Mouse (Mus musculus): ENCODE measurements around the gene Gapdh. TPM values are rescaled to one million over a fixed set of nuclear protein-coding genes. Genes with fewer than 3 reads are reported as not detected.

Gene Gapdh
- 2,785 and 3,321 TPM in 2 replicates for polyA plus RNA-seq (2012; rRNA removed)

DNA sequence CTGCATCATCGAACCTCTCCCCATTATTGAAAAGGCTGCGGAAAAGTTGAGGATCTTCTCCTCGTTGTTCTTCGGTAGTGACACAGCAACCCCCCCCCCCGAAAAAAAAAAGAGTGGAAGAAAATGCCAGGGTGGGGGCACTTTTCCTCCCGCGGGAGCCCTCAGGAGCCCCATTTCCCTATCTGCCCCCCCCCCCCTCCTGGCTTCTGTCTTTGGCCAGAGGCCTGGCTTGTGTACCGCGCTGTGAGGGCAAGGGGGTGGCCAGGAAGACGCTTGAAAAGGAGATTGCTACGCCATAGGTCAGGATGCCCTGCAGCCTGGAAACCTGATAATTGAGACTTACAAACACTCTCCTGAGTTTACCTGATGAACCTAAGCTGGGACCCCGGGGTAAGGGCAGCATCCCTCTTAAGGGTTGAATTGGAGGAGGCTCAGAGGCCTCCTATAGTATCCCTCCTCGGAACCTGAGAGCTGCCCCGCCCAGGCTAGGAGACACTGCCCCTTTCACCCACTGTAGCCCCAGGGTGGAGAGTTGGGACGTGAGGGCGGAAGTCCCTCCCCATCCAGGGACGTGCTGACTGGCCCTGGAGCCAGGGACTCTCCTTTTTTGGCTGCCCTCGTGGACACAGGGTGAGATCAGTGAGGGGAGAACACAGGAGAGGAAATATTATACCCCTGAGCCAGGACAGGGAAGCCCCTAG is at the start of gene Gapdh:
TSS of gene Gapdh (minus strand) at position 417 of the 701 bp plus-strand sequence.
- Histone ChIP-seq H3K4me1 (ENCODE audit: control insufficient read depth, insufficient read depth, insufficient read length, low read length) (peaks cover 16% of the 10 kb centered on the region), H3K36me3 (ENCODE audit: control insufficient read depth, insufficient read depth, low read length) (peaks cover 26% of the 10 kb centered on the region), H3K27me3 (ENCODE audit: control insufficient read depth, insufficient read depth, low read length) (no peaks in the 10 kb centered on the region), H3K27ac (ENCODE audit: insufficient read depth, low read depth, low read length) (peak within 1 kb of the TSS; percentile 90), H3K4me3 (ENCODE audit: low read depth, low read length) (peak within 1 kb of the TSS; percentile 80)
- peak; percentile 54 for TF ChIP-seq POLR2A (IDR thresholded peaks at IDR 0.05; ENCODE audit: low read depth, low read length)
- no peak for TF ChIP-seq CTCF (IDR thresholded peaks at IDR 0.05; ENCODE audit: extremely low read depth, insufficient read length, insufficient replicate concordance, low read depth, low read length)
- WGBS = under 1% methylated on average over 17 of the region's 18 CpGs

DNA sequence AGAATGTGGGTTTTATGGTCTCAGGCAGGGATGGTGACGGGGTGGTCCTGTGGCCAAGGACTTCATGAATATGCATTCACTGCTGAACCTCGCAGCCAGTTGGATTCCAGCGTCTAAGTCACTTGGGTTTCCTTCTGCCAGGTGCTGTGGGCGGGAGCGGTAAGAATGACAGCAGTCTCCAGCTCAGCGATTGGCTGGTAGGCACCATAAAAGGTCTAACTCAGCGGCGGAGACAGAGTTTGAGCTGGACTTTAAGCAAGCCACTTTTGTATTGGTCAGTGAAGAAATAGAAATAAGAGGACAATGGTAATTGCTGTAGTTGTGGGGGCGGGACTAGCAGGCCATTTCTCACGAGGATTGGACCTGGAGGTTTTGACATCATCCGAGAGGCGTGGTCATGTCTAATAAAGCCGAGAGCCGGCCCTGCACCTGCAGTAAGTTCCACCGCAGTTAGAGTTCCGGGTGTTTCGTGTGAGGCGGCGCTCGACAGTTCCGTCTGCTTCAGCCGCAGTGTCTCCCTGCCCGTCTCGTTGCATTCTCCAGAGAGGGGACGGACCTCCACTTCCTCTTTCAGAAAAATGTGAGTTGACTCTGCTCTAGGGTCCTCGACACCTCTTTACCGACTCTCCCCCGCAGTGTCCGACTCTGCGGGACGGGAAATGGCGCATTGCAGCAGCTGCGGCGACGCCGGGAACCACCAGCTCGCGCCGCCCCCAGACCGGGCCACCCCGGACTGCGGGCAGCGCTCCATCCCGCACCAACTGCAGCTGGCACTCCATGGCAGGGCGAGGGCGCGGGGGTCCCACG is 49.1 kb upstream of the Gapdh start, which contains the start of gene Vamp1:
TSS of gene Vamp1 (plus strand) at position 404 of the 807 bp plus-strand sequence.
- H3K27ac ChIP-seq (ENCODE audit: insufficient read depth, low read depth, low read length) = peak within 1 kb of the TSS; percentile 69
- peaks cover 11% of the 10 kb centered on the region for H3K36me3 ChIP-seq (ENCODE audit: control insufficient read depth, insufficient read depth, low read length)
- 1% methylated on average over 48 of the region's 48 CpGs for WGBS
- TF ChIP-seq POLR2A (IDR thresholded peaks at IDR 0.05; ENCODE audit: low read depth, low read length) (peak; percentile 99), CTCF (IDR thresholded peaks at IDR 0.05; ENCODE audit: extremely low read depth, insufficient read length, insufficient replicate concordance, low read depth, low read length) (no peak)
- no peaks in the 10 kb centered on the region for H3K27me3 ChIP-seq (ENCODE audit: control insufficient read depth, insufficient read depth, low read length)
- H3K4me1 ChIP-seq (ENCODE audit: control insufficient read depth, insufficient read depth, insufficient read length, low read length) = no peaks in the 10 kb centered on the region
- peak within 1 kb of the TSS; percentile 89 for H3K4me3 ChIP-seq (ENCODE audit: low read depth, low read length)

DNA sequence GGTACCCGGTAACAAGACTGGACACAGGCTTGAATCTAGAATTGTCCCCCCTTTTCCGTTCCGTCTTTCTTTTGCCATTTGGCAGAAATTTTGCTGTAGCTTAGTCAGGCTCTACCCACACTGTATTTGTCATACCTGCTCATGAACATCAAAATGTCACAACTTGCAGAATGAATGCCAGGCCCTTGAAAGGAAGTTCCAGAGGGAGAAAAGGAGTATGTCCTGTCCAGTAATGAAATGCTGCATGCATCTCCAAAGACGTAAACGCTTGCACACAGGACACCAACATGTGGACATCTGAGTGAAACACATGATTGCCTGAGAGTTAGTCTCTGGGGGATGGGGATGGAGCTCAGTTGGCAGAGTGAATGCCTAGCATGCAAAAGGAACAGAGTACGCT is 47.4 kb upstream of the Gapdh start:
- Histone ChIP-seq H3K27me3 (ENCODE audit: control insufficient read depth, insufficient read depth, low read length) (no peaks in the 10 kb centered on the region), H3K36me3 (ENCODE audit: control insufficient read depth, insufficient read depth, low read length) (no peaks in the 10 kb centered on the region), H3K27ac (ENCODE audit: insufficient read depth, low read depth, low read length) (no peak overlapping the region), H3K4me1 (ENCODE audit: control insufficient read depth, insufficient read depth, insufficient read length, low read length) (no peaks in the 10 kb centered on the region), H3K4me3 (ENCODE audit: low read depth, low read length) (no peak overlapping the region)
- 82% methylated on average over 6 of the region's 6 CpGs for WGBS
- TF ChIP-seq POLR2A (IDR thresholded peaks at IDR 0.05; ENCODE audit: low read depth, low read length) (no peak), CTCF (IDR thresholded peaks at IDR 0.05; ENCODE audit: extremely low read depth, insufficient read length, insufficient replicate concordance, low read depth, low read length) (no peak)

DNA sequence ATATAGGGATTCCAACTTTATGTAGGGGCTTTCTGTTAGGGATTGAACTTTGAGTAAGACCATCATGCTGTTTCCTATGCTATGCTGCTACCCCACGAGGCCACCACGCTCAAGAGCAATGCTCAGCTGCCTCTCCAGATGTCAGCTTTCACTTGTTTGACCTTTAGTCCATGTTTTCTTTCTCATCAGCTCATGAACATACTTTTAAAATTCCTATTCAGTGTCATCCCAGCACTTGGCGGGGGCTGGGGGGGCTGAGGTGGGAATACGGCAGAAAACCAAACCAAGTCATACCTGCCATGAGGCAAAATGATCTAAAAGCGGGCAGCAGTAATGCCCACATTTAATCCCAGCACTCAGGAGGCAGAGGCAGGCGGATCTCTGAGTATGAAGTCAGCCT is 46.9 kb upstream of the Gapdh start:
- no peak for TF ChIP-seq POLR2A (IDR thresholded peaks at IDR 0.05; ENCODE audit: low read depth, low read length)
- no peak for TF ChIP-seq CTCF (IDR thresholded peaks at IDR 0.05; ENCODE audit: extremely low read depth, insufficient read length, insufficient replicate concordance, low read depth, low read length)
- Histone ChIP-seq H3K4me3 (ENCODE audit: low read depth, low read length) (no peak overlapping the region), H3K27ac (ENCODE audit: insufficient read depth, low read depth, low read length) (no peak overlapping the region), H3K4me1 (ENCODE audit: control insufficient read depth, insufficient read depth, insufficient read length, low read length) (no peaks in the 10 kb centered on the region), H3K27me3 (ENCODE audit: control insufficient read depth, insufficient read depth, low read length) (no peaks in the 10 kb centered on the region), H3K36me3 (ENCODE audit: control insufficient read depth, insufficient read depth, low read length) (no peaks in the 10 kb centered on the region)
- 67% methylated on average over 6 of the region's 6 CpGs for WGBS

DNA sequence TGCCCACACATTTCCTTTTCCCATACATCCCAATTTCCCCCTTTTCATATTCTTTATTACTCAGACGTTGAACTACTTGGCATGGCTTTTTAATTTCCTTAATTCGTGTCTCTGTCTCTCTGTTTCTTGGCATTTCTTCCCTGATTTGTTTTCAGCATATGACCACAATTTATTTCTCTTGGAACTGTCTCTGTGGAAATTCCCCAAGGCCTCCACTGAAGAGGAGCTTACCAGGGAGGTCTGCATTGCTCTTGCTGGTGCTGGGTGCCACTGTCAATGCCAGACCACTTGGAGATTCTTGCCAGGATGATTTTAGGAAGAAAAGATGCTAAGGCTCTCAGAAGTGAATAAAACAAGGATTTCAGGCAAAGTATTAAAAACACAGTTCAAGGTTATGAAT is 46.4 kb upstream of the Gapdh start:
- TF ChIP-seq POLR2A (IDR thresholded peaks at IDR 0.05; ENCODE audit: low read depth, low read length) (no peak), CTCF (IDR thresholded peaks at IDR 0.05; ENCODE audit: extremely low read depth, insufficient read length, insufficient replicate concordance, low read depth, low read length) (no peak)
- H3K4me1 ChIP-seq (ENCODE audit: control insufficient read depth, insufficient read depth, insufficient read length, low read length) = no peaks in the 10 kb centered on the region
- 28% methylated on average over 2 of the region's 2 CpGs for WGBS
- no peak overlapping the region for H3K4me3 ChIP-seq (ENCODE audit: low read depth, low read length)
- H3K27me3 ChIP-seq (ENCODE audit: control insufficient read depth, insufficient read depth, low read length) = no peaks in the 10 kb centered on the region
- no peaks in the 10 kb centered on the region for H3K36me3 ChIP-seq (ENCODE audit: control insufficient read depth, insufficient read depth, low read length)
- no peak overlapping the region for H3K27ac ChIP-seq (ENCODE audit: insufficient read depth, low read depth, low read length)

DNA sequence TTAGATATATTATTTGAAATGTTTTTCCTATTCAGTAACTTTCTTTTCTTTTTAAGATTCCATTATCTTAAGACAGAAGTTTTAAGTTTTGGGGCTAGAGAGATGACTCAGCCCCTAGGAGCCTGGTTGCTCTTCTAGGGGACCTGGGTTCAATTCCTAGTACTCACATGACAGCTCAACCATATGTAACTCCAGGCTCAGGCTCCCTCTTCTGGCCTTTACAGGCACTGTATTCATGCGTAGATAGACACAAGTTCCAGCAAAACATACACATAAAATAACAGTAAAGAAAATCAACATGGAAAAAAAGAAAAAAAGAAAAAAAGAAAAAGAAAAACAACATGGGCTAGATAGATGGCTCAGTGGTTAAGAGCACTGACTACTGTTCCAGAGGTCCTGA is 44.2 kb upstream of the Gapdh start:
- H3K4me3 ChIP-seq (ENCODE audit: low read depth, low read length) = no peak overlapping the region
- 88% methylated on average over 1 of the region's 1 CpGs for WGBS
- no peaks in the 10 kb centered on the region for H3K36me3 ChIP-seq (ENCODE audit: control insufficient read depth, insufficient read depth, low read length)
- no peak for TF ChIP-seq CTCF (IDR thresholded peaks at IDR 0.05; ENCODE audit: extremely low read depth, insufficient read length, insufficient replicate concordance, low read depth, low read length)
- no peak for TF ChIP-seq POLR2A (IDR thresholded peaks at IDR 0.05; ENCODE audit: low read depth, low read length)
- no peaks in the 10 kb centered on the region for H3K4me1 ChIP-seq (ENCODE audit: control insufficient read depth, insufficient read depth, insufficient read length, low read length)
- no peak overlapping the region for H3K27ac ChIP-seq (ENCODE audit: insufficient read depth, low read depth, low read length)
- no peaks in the 10 kb centered on the region for H3K27me3 ChIP-seq (ENCODE audit: control insufficient read depth, insufficient read depth, low read length)

DNA sequence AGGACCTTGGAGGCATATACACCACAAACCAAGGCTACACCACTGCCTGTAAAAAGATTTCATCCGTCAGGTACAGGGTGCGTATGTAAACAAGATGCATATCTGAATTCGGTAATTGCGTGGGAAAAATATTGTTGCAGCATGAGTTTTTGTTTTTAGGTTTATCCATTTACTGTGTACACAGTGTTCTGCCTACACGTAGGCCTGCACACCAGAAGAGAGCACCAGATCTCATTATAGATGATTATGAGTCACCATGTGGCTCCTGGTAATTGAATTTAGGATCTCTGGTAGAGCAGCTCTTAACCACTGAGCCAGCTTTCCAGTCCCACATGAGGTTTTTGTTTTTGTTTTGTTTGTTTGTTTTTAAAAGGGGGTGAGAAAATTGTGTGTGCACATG is 30.9 kb upstream of the Gapdh start:
- Histone ChIP-seq H3K4me3 (ENCODE audit: low read depth, low read length) (no peak overlapping the region), H3K4me1 (ENCODE audit: control insufficient read depth, insufficient read depth, insufficient read length, low read length) (peaks cover 3% of the 10 kb centered on the region; the same call in 1 of the 2 replicates), H3K36me3 (ENCODE audit: control insufficient read depth, insufficient read depth, low read length) (peaks cover 11% of the 10 kb centered on the region), H3K27me3 (ENCODE audit: control insufficient read depth, insufficient read depth, low read length) (no peaks in the 10 kb centered on the region), H3K27ac (ENCODE audit: insufficient read depth, low read depth, low read length) (no peak overlapping the region)
- 81% methylated on average over 5 of the region's 5 CpGs for WGBS
- TF ChIP-seq POLR2A (IDR thresholded peaks at IDR 0.05; ENCODE audit: low read depth, low read length) (no peak), CTCF (IDR thresholded peaks at IDR 0.05; ENCODE audit: extremely low read depth, insufficient read length, insufficient replicate concordance, low read depth, low read length) (no peak)

Measured in small intestine, adult 2 months (tissue).